Mouse (Mus musculus) neural tube, embryonic 13.5 days (tissue): ENCODE measurements at regions not wholly inside any gene's neighbourhood (a gene's known extent, or its start where the extent isn't known, plus 50 kb on each side); places are given as distances from the start of the nearest gene placed in this dataset.

Experiments used
- ATAC-seq: fragments of 200-750 bp; cut with Nextera tagmentation; 2 replicates; pipeline ENCODE4 v1.8.0; 2017; ENCODE audit warnings: low read depth, mild to moderate bottlenecking, moderate TSS enrichment, moderate library complexity
- H3K27ac ChIP-seq: fragments of 300-500 bp; sonication (generic); replicated peaks from 2 replicates; pipeline ENCODE4 v1.5.1; 2015; ENCODE audit warnings: moderate library complexity, mild to moderate bottlenecking, inconsistent platforms
- H3K27me3 ChIP-seq: fragments of 300-500 bp; sonication (generic); 2 replicates; pipeline ENCODE4 v1.6.1; 2015; ENCODE audit warnings: mild to moderate bottlenecking, inconsistent platforms
- H3K36me3 ChIP-seq: fragments of 300-500 bp; sonication (generic); 2 replicates; pipeline ENCODE4 v1.6.1; 2015; ENCODE audit warnings: mild to moderate bottlenecking, inconsistent platforms
- H3K4me1 ChIP-seq: fragments of 300-500 bp; sonication (generic); replicated peaks from 2 replicates; pipeline ENCODE4 v1.6.1; 2015; ENCODE audit warnings: inconsistent platforms
- H3K4me2 ChIP-seq: fragments of 300-500 bp; sonication (generic); 2 replicates; pipeline ENCODE4 v1.6.1; 2015; ENCODE audit warnings: inconsistent platforms, mild to moderate bottlenecking, moderate library complexity
- H3K4me3 ChIP-seq: fragments of 300-500 bp; sonication (generic); 2 replicates; pipeline ENCODE4 v1.5.1; 2015; ENCODE audit warnings: mild to moderate bottlenecking, inconsistent platforms
- H3K9ac ChIP-seq: fragments of 300-500 bp; sonication (generic); 2 replicates; pipeline ENCODE4 v1.6.1; 2015; ENCODE audit warnings: moderate library complexity, mild to moderate bottlenecking, inconsistent platforms
- H3K9me3 ChIP-seq: fragments of 300-500 bp; sonication (generic); 2 replicates; pipeline ENCODE4 v1.6.1; 2016; ENCODE audit warnings: inconsistent platforms
- WGBS: fragments of 180-500 bp; shearing (Covaris S2); methylation state at CpG from one replicate; pipeline ENCODE4 v1.1.7; 2015; 5-methylcytosine and 5-hydroxymethylcytosine counted together

DNA sequence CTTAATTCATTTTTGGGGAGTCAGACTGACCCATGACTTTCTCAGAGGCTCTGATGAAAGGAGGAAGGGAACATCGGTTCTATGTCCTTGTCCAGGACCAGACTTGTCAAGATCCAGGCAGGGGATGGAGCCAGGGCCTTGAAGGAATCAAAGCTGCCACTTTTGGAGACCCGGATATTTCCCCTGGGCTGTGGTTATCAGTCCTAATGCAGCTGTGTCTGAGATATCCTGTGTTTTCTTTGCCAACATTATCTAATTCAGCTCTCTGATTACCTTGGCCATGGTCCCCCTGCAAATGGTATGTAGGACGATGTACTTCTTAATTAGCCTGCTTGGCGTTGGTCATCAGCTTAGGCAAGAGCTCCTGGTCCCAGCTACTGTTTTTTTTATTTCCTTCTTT, 127.6 kb downstream of the Fam114a2 start:
- no peaks in the 10 kb centered on the region for H3K36me3 ChIP-seq
- ATAC-seq: no peak
- WGBS: 91% methylated on average over 4 of the region's 4 CpGs

More for the DNA sequence above, 127.6 kb downstream of the Fam114a2 start:
- H3K4me1 ChIP-seq: no peaks in the 10 kb centered on the region
- H3K4me3 ChIP-seq: no peak overlapping the region
- no peak overlapping the region for H3K27ac ChIP-seq
- H3K9ac ChIP-seq: no peak overlapping the region
- no peak overlapping the region for H3K4me2 ChIP-seq
- no peaks in the 10 kb centered on the region for H3K9me3 ChIP-seq
- H3K27me3 ChIP-seq: no peaks in the 10 kb centered on the region
